Mouse (Mus musculus): ENCODE results near the gene Sdk2.

Gene Sdk2

GRCm38 (mm10) chr11:113763449-113763848, 303.4 kb downstream of the Sdk2 start:
- no peak for DNase-seq (ENCODE audit: low spot score)

- DNase-seq (ENCODE audit: low spot score), result no peak
These were observed 304.6 kb downstream of the Sdk2 start for GRCm38 (mm10) chr11:113762136-113762797.

- DNase-seq (ENCODE audit: low spot score), result no peak
These were observed 305.2 kb downstream of the Sdk2 start for GRCm38 (mm10) chr11:113761646-113762045.

GRCm38 (mm10) chr11:113760476-113760875, 306.4 kb downstream of the Sdk2 start:
- DNase-seq (ENCODE audit: low spot score), result no peak

GRCm38 (mm10) chr11:113758851-113759250, 308.0 kb downstream of the Sdk2 start:
- no peak for DNase-seq (ENCODE audit: low spot score)

GRCm38 (mm10) chr11:113756578-113756977, 310.3 kb downstream of the Sdk2 start:
- no peak for DNase-seq (ENCODE audit: low spot score)

GRCm38 (mm10) chr11:113755878-113756277, 311.0 kb downstream of the Sdk2 start:
- DNase-seq (ENCODE audit: low spot score), result no peak

GRCm38 (mm10) chr11:113754845-113755244, 312.0 kb downstream of the Sdk2 start:
- DNase-seq (ENCODE audit: low spot score), result no peak

- DNase-seq (ENCODE audit: low spot score), result no peak
These were observed 314.0 kb downstream of the Sdk2 start for GRCm38 (mm10) chr11:113752685-113753430.

GRCm38 (mm10) chr11:113752158-113752661, 314.6 kb downstream of the Sdk2 start:
- no peak for DNase-seq (ENCODE audit: low spot score)

- DNase-seq (ENCODE audit: low spot score), result peak; percentile 77
These were observed 315.3 kb downstream of the Sdk2 start, which contains the start of gene Cdc42ep4 for GRCm38 (mm10) chr11:113751484-113752084. Gene Cdc42ep4 (minus strand): TSS chr11:113751881.

GRCm38 (mm10) chr11:113750571-113751483, 316.0 kb downstream of the Sdk2 start:
- peak; percentile 66 for DNase-seq (ENCODE audit: low spot score)

- DNase-seq (ENCODE audit: low spot score), result no peak
These were observed 317.0 kb downstream of the Sdk2 start for GRCm38 (mm10) chr11:113749749-113750351.

GRCm38 (mm10) chr11:113748797-113749521, 317.9 kb downstream of the Sdk2 start:
- DNase-seq (ENCODE audit: low spot score), result peak; percentile 31

- DNase-seq (ENCODE audit: low spot score), result no peak
These were observed 319.0 kb downstream of the Sdk2 start for GRCm38 (mm10) chr11:113747725-113748380.

- no peak for DNase-seq (ENCODE audit: low spot score)
These were observed 319.8 kb downstream of the Sdk2 start for GRCm38 (mm10) chr11:113747056-113747455.

GRCm38 (mm10) chr11:113745961-113746360, 320.9 kb downstream of the Sdk2 start:
- DNase-seq (ENCODE audit: low spot score), result no peak

- no peak for DNase-seq (ENCODE audit: low spot score)
These were observed 323.8 kb downstream of the Sdk2 start for GRCm38 (mm10) chr11:113742998-113743397.

GRCm38 (mm10) chr11:113740100-113740499, 326.7 kb downstream of the Sdk2 start:
- DNase-seq (ENCODE audit: low spot score), result no peak

GRCm38 (mm10) chr11:113739213-113739612, 327.6 kb downstream of the Sdk2 start:
- DNase-seq (ENCODE audit: low spot score), result no peak
